Mouse (Mus musculus) adrenal gland, adult 8-10 months (tissue): ENCODE data around the gene Zfy1. TPM values are rescaled to one million over a fixed set of nuclear protein-coding genes. Genes with fewer than 3 reads are reported as not detected.
"Not testable (repeated sequence)": the region's sequence is repeated elsewhere in the genome, so short reads cannot be mapped to it uniquely, and the experiment has no call there.

Source experiments
- DNase-seq: peaks from one replicate; pipeline ENCODE4 v3.0.0; 2022
- total RNA-seq, 4 experiments: library from RNA; stranded (reverse); gene quantifications; 2 replicates each; pipeline ENCODE4 v1.2.4; 2022

The Zfy1 gene
- total RNA-seq = not detected

- not testable (repeated sequence) for DNase-seq
Observed at GRCm38 (mm10) chrY:797309-797708, at the start of gene Zfy1. Gene Zfy1, minus strand, starts transcription at chrY:797409.

GRCm38 (mm10) chrY:818396-818795 is 21.2 kb upstream of the Zfy1 start, which contains the start of gene Uba1y:
Gene Uba1y, plus strand, starts transcription at chrY:818649.
- no peak for DNase-seq

- DNase-seq = no peak
Observed at GRCm38 (mm10) chrY:808991-809661, 11.9 kb upstream of the Zfy1 start.

Other genes with a start within 250 kb of the Zfy1 start
- gene Uba1y, start 21.2 kb upstream of the Zfy1 start, total RNA-seq = under 1 TPM in 1 of 4 experiments, not detected in 3; 0.30 TPM
- gene Kdm5d, start 100.4 kb upstream of the Zfy1 start, total RNA-seq = 10 to 100 TPM in 2 of 4 experiments, not detected in 2; 20.7 to 31.3 TPM
- 100 to 1,000 TPM in 1 of 4 experiments, 10 to 100 TPM in 1, not detected in 2; 98.0 to 102 TPM for gene Eif2s3y, start 213.1 kb upstream of the Zfy1 start, total RNA-seq